Mouse (Mus musculus) WW6 (cell line): ENCODE results near the gene Sema6d.

Experiments
- DNase-seq: peaks from one replicate; pipeline ENCODE4 v3.0.0-alpha.2; 2013; ENCODE audit warnings: low read depth, low spot score

Sema6d gene

GRCm38 (mm10) chr2:124467429-124467828 is 377.7 kb downstream of the Sema6d start:
- DNase-seq = no peak

GRCm38 (mm10) chr2:124470346-124471042 is 380.7 kb downstream of the Sema6d start:
- DNase-seq = no peak

GRCm38 (mm10) chr2:124472674-124473507 is 383.1 kb downstream of the Sema6d start:
- no peak for DNase-seq

- no peak for DNase-seq
Measured at GRCm38 (mm10) chr2:124477904-124478303, 388.1 kb downstream of the Sema6d start.

DNA sequence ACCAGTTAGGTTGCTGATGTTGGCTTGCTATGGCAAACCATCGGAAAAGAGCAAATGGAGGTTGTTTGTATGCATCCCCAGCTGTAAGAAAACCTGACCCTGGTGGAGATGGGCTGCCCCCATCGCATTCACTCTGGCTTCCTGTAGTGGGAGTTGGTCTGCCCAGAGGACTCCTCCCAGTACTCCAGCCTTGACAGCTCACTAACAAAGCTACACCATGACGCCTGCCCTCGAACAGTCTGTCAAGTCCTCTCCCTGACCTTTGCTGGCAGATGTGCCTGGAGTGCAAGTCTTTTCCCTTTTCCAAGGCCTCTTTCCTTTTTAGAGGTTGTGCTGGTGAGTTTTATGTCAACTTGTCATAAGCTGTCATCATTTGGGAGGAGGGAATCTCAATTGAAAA is 388.8 kb downstream of the Sema6d start:
- no peak for DNase-seq

GRCm38 (mm10) chr2:124485761-124486160 is 396.0 kb downstream of the Sema6d start:
- DNase-seq = no peak

GRCm38 (mm10) chr2:124490010-124490801 is 400.4 kb downstream of the Sema6d start:
- no peak for DNase-seq

- no peak for DNase-seq
Measured at GRCm38 (mm10) chr2:124495751-124496150, 406.0 kb downstream of the Sema6d start.

- no peak for DNase-seq
Measured at GRCm38 (mm10) chr2:124499670-124500069, 409.9 kb downstream of the Sema6d start.

DNA sequence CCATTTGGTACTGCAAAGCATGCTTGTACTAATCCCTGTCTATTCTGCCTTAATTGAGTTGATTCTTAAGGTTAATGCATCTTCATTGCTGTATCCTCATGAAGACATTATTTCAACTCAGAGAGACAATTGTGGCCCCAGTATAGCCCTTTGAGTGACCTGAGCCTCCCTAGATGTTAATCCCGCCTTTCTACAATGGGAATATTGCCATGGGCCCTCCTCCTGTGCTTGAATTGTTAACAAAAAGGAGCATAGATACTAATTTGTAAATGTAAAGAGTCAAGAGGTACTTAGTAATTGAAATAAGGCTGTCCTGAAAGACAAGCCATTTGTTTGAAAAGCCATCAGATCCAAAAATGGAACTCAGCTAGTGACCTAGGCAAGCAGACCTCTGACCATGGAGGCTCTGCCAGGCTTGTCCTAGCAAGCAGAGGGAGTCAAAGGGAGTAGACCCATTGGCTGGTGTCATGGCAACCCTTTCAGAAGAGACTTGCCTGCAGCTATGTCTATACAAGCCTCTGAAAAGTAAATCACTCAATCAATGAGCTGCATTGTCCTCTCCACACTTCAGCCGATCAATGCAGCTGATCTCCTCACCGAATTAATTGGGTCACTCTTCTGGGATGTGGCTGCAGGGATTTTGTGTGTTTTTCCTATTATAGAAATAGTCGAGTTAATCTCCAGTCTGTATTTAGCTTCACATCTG is 416.2 kb downstream of the Sema6d start:
- no peak for DNase-seq

DNA sequence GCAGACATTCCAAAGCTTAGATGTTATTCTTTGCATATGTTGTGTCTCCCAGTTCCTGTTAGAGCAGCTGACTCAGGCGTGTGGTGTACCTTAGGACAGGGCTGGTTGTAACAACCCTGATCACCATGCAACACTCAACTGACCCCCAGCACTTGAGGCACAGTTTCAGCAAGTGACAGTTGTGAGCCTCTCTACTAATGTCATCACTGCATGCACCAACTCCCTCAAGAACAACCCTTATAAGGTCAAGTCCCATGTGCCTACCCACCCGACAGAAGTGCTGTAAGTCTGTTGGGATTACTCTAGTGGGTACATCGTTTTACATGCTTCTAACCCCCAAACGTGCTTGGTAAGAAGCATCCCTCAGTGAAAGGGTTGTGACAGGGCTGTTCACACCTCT is 418.0 kb downstream of the Sema6d start:
- no peak for DNase-seq

DNA sequence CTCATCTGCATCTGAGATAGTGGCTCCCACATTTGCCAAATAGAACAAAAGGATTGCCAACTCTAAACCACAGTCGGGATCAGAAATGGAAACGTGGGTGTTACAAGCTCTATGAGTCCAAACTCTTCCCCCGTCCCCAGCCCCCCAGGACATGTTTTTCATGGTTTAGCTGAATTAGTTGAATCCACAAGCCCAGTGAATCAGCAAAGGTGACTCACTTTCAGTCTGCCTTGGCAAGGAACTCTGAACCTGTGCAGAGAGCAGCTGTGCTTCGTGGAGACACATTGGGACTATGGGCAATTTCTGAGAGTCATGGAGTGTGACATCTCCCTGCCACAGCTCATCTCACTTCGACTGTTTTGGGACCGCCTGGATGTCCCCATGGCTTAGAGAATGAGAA is 419.7 kb downstream of the Sema6d start:
- DNase-seq = no peak

GRCm38 (mm10) chr2:124511826-124512225 is 422.1 kb downstream of the Sema6d start:
- no peak for DNase-seq

GRCm38 (mm10) chr2:124522426-124522825 is 432.7 kb downstream of the Sema6d start:
- no peak for DNase-seq

GRCm38 (mm10) chr2:124523667-124524066 is 433.9 kb downstream of the Sema6d start:
- DNase-seq = no peak

- DNase-seq = no peak
Measured at GRCm38 (mm10) chr2:124524167-124524566, 434.4 kb downstream of the Sema6d start.

DNA sequence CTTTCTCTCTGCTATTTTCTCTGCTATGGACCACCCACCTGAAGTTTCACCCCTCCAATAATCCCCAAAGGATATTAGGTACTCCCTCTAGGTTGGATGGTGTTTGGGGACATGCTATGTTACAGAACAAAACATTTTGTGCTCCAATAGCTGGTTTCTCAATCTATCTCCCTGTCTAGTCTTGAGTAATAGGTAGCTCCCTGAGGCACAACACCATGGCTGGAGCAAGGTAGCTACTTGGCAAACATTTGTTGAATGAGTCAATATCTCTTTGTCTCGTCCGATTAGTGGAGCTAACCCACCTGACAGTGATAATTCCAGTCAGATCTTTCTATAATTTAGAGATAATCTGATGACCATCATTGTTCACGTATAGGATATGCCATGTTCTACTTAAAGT is 437.9 kb downstream of the Sema6d start:
- DNase-seq = no peak

DNA sequence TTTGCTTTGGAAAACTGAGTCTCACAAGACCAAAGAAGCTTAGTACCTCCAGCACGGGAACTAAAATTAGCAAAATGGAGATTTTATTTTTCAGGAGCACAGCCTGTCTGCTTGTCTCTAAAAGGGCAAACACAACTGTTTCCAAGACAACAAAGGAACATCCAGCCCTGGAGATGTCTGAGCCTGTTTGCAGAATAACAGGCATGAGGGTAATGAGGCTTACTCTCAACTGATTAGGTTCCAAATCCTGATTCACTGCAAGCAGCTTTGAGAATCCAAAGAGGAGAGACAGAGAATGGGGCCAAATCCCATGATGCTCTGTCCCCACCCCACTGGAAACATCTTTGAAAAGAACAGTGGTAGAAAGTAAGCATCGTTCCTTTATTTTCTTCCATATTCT is 440.7 kb downstream of the Sema6d start:
- DNase-seq = no peak

GRCm38 (mm10) chr2:124531062-124531461 is 441.3 kb downstream of the Sema6d start:
- DNase-seq = no peak

DNA sequence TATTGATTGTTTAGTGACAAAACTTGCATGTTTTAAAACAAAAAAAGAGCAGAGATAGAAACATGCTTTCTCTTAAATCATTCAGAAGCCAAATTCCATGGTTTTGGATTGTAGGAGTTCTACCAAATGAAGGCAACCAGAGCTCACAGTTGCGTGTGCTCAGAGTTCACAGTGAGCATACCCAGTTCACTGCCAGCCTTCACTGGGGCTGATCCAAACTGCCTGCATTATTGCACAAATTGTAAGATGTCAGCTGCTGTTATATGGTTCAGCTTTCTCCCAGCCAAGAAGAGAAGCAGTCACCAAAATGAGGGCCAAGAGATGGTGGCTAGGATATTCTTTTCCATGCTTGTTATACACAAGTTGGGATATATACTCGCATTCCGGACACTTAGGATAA is 443.1 kb downstream of the Sema6d start:
- no peak for DNase-seq

GRCm38 (mm10) chr2:124533602-124534001 is 443.8 kb downstream of the Sema6d start:
- DNase-seq = no peak

- no peak for DNase-seq
Measured at GRCm38 (mm10) chr2:124550315-124550714, 460.5 kb downstream of the Sema6d start.
